Mouse (Mus musculus): ENCODE measurements around the gene Atpif1. TPM values are rescaled to one million over a fixed set of nuclear protein-coding genes. Genes with fewer than 3 reads are reported as not detected.

Gene Atpif1
- total RNA-seq, 2 experiments from 2014 or later: 857 to 1,252 TPM

DNA sequence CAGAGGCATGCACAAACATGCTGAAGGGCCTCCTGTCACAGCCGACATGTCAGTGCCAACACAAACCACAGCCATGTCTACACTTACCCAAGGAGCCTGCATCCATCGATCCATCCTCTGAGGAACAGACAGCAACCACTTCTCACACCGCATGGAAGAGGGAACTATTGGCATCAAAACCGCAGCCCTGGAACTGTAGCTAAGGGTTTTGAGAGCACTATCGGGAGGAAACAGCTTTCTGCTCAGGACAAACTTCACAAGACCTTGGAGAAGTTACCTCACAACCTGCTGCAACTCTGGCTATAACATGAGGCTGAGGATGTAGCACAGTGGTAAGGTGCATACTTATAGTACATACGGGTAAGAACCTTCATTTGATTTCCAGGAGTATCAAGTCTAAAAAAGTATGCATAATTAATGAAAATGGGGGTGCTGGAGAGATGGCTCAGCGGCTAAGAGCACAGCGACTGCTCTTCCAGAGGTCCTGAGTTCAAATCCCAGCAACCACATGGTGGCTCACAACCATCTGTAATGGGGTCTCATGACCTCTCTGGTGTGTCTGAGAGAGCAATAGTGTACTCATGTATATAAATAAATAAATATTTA is 5.4 kb downstream of the Atpif1 start:
- ATAC-seq (replicated peaks; ENCODE audit: poor library complexity, severe bottlenecking): peak; percentile 80

GRCm38 (mm10) chr4:132526678-132527077 is 6.8 kb downstream of the Atpif1 start:
- ATAC-seq (replicated peaks; ENCODE audit: poor library complexity, severe bottlenecking): peak; percentile 47

DNA sequence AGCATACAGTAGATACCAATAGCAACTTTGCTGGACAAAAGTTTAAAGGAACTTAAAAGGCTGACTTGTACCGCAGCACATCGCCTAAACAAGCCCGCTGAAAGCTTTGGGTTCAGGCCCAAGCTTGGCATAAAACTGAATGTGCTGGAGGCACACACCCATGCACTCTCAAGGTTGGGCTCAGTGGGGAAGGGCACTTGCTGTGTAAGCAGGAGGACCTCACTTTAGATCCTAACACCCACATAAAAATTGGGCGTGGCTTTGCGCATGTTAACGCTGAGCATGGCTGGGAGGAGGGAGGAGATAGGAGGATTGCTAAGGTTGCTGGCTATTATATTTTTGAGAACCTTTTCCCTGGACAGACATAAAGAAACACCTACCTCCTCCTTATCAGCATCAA is 8.7 kb downstream of the Atpif1 start:
- no peak for ATAC-seq (replicated peaks; ENCODE audit: poor library complexity, severe bottlenecking)

DNA sequence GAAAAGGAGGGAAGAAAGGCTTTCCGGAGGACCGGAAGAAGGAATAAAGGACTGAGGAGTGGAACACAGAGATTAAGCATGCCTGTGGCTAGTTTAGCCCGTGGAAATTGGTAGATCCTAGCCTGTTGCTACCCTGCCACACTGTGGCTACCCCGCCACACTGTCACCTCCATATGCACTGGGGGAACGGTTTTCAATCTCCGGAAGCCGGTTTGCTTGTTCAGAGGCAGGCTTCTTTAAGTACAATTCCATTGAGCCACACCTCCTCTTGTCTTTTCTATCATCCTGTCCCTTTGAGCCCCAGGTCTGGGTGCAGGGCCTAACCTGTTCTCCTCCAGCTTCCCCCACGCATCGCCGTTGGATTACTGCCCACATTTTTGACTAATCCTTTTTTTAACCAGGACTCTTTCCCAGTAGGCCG is 9.1 kb downstream of the Atpif1 start:
- ATAC-seq (replicated peaks; ENCODE audit: poor library complexity, severe bottlenecking): no peak

DNA sequence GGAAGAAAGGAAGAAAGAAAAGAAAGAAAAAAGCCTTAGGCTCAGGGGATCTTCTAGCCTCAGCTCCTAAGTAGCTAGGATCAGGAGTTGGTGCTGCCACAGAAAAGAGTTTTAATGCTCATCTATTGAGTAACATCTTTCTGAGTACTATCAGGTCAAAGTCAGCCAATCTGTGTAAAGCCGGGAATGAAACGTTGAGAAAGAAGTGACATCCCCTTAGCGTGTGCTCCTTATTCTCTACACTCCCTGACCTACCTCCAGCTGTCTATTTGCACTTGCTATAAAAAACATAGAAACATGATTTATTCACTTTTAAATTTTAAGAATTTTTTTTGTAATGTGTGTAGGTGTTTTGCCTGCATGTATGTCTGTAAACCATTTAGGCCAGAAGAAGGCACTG is 14.3 kb downstream of the Atpif1 start:
- no peak for ATAC-seq (replicated peaks; ENCODE audit: poor library complexity, severe bottlenecking)

DNA sequence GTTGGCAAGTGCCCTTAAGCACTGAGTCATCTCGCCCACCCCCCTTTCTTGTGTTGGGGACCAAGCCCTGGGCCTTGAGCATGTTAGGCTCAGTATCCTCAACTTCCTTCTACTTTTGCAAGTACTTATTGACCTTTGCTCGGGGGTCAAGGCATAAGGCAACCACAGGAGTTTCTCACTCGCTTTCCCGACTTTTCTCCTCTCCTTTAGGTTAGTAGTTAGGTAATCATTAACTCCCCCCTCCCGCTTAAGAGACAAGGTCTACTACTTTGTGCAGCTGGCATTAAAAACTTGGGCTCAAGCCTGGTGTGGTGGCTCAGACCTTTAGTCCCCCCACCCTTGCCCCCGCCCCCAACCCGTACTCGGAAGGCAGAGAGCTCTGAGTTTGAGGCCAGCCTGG is 15.4 kb downstream of the Atpif1 start:
- no peak for ATAC-seq (replicated peaks; ENCODE audit: poor library complexity, severe bottlenecking)

DNA sequence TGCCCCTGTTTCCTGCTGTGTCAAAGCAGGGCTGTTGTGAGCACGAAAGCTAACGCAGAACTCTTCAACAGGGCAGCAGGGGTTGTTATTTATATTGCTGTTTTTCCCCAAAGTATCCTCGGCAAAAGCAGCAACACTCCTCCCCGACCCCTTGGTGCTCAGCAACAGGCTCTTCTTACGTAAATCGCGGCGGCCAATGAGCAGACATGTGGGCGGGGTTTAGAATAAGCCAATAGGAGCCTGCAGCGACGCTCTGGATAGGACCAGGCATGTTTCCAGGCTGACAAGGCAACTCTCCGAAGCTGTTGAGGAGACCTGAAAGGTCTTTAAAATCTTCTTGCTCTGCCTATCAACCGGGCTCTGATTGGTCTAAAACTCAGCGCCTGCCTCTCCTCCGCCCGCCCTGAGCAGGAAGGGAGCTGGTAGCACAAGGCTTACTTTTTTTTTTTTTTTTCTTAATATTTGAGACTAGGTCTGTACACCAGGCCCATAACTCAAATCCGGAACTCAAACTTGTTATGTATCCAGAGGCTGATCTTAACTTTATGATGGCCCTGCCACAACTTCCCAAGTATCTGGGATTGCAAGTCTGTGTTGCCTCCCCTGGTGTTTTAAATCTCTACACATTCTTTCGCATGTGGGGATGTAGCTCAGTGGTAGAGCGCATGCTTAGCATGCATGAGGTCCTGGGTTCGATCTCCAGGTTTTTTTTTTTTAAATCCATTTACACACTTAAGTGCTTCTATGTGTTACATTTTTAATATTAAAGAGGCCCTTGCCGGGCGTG is 17.9 kb downstream of the Atpif1 start:
- peak; percentile 84 for ATAC-seq (replicated peaks; ENCODE audit: poor library complexity, severe bottlenecking)

DNA sequence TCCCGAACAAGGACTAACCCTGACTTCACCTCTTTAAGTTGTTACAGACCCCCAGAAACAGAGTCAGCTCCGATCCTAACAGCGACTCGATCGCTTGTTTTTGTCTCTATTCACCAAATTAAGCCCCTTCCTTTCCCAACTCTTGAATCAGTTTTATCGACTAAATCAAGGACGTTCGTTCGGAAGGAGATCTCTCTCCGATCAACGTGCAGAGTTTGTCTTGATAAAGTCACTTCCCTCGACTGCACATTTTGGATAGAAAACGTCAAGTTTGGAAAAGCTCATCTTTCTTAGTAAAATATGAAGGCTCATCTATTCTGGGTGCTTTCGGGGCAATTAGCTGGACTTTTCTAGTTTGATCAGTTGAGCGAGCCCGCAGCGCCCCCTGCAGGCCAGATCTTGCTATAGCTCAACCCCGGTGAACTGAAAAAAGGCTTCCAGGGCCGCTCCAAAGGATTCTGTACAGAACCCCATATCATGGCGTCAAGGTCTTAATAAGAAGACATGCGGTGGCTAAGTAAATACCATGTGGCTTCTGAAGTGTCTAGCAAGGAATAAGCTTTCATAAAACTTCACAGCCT is 18.8 kb downstream of the Atpif1 start:
- ATAC-seq (replicated peaks; ENCODE audit: poor library complexity, severe bottlenecking): peak; percentile 22

GRCm38 (mm10) chr4:132513395-132514273 is 19.8 kb downstream of the Atpif1 start:
- ATAC-seq (replicated peaks; ENCODE audit: poor library complexity, severe bottlenecking): peak; percentile 12

DNA sequence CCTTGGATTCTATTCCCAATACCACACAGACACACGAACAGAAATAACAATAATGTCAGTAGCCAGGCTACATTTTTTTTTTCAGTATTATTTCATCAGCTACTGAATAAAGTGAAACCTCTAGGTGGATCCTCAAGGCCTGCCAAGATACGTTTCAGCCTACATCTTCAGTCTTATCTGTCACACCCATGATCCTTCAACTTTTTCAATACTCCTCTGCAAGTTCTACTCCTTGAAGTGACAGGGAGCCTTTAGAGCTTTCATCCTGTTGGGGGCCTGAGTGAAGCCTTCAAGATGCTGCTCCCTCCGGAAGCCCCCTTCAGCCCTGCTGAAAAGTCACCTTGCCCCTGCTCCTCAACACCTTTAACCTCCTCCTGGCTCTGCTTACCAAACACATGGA is 21.4 kb downstream of the Atpif1 start:
- ATAC-seq (replicated peaks; ENCODE audit: poor library complexity, severe bottlenecking): no peak

- ATAC-seq (replicated peaks; ENCODE audit: poor library complexity, severe bottlenecking): peak; percentile 80
These were observed 23.1 kb downstream of the Atpif1 start, which contains the start of gene Sesn2 for GRCm38 (mm10) chr4:132510352-132510798. TSS of gene Sesn2 (minus strand) at chr4:132510501.

DNA sequence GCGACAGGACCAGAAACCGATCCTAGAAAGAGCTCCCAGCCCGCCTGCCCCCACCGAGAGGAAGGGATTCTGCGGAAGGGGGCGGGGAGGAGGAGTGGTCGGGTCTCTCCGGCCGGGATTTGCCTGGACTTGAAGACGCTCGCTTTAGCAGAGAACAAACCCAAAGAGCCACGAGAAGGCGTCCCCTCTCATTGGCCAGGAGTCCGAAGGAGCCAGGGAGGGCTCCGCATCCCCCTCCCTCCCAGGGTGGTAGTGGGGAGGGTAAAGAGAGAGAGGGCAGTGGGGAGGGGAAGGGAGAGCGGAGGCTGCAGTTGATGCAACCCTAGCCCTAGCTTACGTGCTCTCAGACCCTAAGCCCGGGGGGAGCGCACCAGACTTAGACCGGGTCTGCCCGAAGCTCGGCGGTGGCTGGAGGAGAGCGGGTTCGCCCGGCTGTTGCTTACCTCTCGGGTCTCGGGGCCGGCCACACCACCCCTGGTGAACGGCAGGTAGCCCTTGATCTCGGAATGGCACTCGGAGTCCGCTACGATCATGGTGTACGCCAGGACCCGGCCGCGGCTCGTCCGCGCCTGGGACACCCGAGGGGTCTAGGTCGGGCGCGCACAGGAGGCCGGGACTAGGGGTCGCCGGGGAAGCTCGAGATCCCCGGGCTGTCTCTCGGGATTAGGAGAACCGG is 23.7 kb downstream of the Atpif1 start:
- peak; percentile 47 for ATAC-seq (replicated peaks; ENCODE audit: poor library complexity, severe bottlenecking)

- ATAC-seq (replicated peaks; ENCODE audit: poor library complexity, severe bottlenecking): no peak
These were observed 26.2 kb downstream of the Atpif1 start for GRCm38 (mm10) chr4:132507210-132507609.

GRCm38 (mm10) chr4:132506250-132506649 is 27.2 kb downstream of the Atpif1 start:
- no peak for ATAC-seq (replicated peaks; ENCODE audit: poor library complexity, severe bottlenecking)

DNA sequence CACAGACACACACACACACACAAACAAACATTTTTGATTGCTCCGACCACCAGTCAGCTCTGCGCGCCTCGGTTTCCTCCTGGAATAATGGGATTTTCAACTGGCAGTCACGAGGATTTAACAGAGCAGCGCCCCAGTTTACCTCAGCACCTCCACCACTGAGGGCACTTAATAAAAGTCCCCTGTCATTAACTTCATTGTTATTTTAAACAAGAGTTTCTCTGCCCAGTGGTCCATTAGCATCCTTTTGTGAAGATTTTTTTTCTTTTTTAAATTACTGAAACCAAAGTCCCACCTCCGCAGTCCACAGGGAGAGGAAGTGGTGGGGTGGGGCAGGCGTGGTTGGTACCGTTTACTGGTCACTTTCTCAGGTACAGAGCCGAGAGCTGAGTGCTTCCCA is 27.7 kb downstream of the Atpif1 start:
- no peak for ATAC-seq (replicated peaks; ENCODE audit: poor library complexity, severe bottlenecking)

DNA sequence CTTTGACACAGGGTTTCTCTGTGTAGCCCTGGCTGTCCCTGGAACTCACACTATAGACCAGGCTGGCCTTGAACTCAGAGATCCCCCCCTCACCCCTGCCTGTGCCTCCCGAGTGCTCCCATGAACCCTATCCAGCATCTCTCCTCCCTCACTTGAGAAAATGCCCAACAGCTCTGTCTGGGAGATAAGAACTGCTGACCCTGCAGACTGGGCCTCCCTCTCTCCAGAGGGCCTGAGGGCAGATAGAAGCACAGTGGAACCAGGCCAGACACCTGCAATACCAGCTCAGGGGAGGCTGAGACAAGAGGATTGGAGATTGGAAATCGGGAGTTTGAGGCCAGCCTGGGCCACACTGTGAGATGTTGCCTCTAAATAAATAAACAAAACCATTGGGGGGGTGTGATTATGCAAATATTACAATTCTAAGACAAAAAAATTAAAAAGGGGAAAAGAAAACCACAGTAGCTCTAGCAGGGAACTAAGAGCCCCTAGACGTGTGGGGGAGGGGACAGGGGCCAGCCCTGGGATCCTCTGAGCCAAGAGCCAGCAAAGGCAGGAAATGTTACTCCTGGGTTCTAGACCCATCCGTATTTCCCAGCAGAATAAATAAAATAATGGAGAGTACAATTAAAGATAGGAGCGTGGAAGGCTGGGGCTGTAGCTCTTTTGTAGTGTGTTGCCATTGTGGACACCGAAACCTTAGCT is 28.3 kb downstream of the Atpif1 start:
- 0 out of 2 replicates have a peak, but pooled peaks have one; percentile 15 for ATAC-seq (replicated peaks; ENCODE audit: poor library complexity, severe bottlenecking)

DNA sequence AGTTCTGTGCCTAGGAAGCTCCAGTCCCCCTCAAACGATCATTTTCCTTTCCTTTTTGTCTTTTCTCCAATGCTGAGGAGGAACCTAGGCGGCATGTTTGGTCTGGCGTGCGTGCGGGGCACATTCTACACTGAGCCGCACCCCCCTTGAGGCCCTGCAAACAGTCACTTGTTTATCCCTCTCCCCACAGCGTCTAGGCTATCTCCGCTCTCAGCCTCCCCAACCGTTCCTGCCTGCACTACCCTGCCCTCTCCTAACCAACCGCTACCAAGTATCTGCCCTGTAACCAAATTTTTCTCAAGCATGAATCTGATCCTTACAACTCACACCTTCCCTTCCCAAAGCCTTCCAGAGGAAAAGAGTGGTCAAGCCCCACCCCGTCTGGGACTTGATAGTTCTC is 30.1 kb downstream of the Atpif1 start:
- ATAC-seq (replicated peaks; ENCODE audit: poor library complexity, severe bottlenecking): no peak

DNA sequence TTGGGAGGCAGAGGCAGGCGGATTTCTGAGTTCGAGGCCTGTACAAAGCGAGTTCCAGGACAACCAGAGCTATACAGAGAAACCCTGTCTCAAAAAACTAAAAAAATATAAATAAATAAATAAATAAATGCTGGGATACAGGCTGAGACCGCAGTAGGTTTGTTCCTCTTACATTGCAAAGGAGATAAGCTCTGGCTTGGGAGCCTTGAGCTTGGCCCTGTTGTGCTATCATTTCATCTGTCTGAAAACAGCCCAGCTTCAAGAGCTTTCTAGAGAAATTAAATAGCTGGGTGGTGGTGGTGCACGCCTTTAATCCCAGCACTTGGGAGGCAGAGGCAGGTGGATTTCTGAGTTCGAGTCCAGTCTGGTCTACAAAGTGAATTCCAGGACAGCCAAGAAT is 31.8 kb downstream of the Atpif1 start:
- no peak for ATAC-seq (replicated peaks; ENCODE audit: poor library complexity, severe bottlenecking)

DNA sequence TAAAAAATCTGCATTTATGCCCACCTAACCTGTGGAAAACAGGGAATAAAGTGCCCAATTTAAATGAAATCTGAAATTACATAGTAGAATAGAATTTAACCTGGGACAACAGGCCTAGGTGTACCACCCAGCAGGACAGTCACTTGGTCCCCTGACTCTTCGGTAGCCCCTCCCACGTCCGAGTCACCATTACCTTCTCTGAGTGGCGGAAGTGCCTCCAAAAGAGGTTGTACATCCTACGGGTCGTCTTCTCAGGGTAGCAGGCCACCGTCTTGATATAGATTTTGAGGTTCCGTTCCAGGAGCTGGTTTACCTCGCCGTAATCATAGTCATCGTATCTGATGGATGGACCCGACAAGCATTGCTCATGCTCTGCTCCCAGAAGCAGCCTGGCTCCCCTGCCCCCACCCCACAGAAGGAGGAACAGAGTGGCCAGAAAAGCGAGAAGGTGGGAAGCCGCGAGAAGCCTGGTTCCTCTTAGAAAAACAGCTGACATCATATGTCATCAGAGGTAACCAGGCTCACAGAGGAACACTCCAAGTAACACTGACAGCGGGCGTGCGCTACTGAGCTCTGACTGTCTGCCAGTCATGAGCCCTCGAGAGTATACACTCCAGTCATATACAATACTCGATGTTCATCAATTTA is 39.1 kb downstream of the Atpif1 start:
- peak; percentile 93 for ATAC-seq (replicated peaks; ENCODE audit: poor library complexity, severe bottlenecking)
